Comparison of ENCODE assay signal across 12 mouse cellular contexts in genomic region chr10:20409181-20409580, GRCm38 (mm10).
DNase-seq lines count a peak whose midpoint lies in the region; ATAC-seq and TF ChIP-seq lines count a peak whose summit lies in the region.
"Had no signal": no experiment of that assay in that cellular context is flagged by ENCODE, and none has a peak within 500 bp of the region (broad histone marks: within the 10 kb centered on the region; RNA-seq: fewer than 3 reads in every experiment).

No protein-coding gene starts in this region.

- ATAC-seq in limb, embryonic 14.5 days (ENCODE audit: low FRiP score, low read depth): no peak
- peak; percentile 21; the same call in 1 of the 2 replicates for ATAC-seq in stomach, postnatal 0 days (ENCODE audit: low FRiP score, low TSS enrichment)
- ATAC-seq: forebrain, postnatal 0 days had no signal

- H3K9me3 ChIP-seq in heart, embryonic 10.5 days: 0 out of 2 replicates have a peak, but pooled peaks cover 5% of the 10 kb centered on the region
- no peaks in the 10 kb centered on the region for H3K9me3 ChIP-seq in limb, embryonic 14.5 days (ENCODE audit: control insufficient read depth, low read length)
- no peaks in the 10 kb centered on the region for H3K9me3 ChIP-seq in stomach, postnatal 0 days (ENCODE audit: control insufficient read depth, low read length)
- H3K9me3 ChIP-seq: hindbrain, embryonic 15.5 days; neural tube, embryonic 12.5 days had no signal

- peak; percentile 38 for DNase-seq in liver, adult 2 months (ENCODE audit: extremely low read depth, low read depth, low spot score)
- no peak for DNase-seq in liver
- peak; percentile 89 for DNase-seq in heart, embryonic 10.5 days (ENCODE audit: low spot score)
- DNase-seq in limb, embryonic 14.5 days (ENCODE audit: low spot score): no peak
- DNase-seq in stomach, postnatal 0 days (ENCODE audit: low spot score): no peak
- DNase-seq in left cerebral cortex, postnatal 4 days: no peak
- no peak for DNase-seq in testis, postnatal 10 days (ENCODE audit: low spot score)
- DNase-seq in gastrocnemius, adult 18-20 months (ENCODE audit: low spot score): no peak
- DNase-seq: forebrain, postnatal 0 days had no signal

- H3K4me1 ChIP-seq in liver, adult 2 months (ENCODE audit: control insufficient read depth, insufficient read depth, low read length): no peaks in the 10 kb centered on the region
- peaks cover 22% of the 10 kb centered on the region for H3K4me1 ChIP-seq in heart, embryonic 10.5 days
- H3K4me1 ChIP-seq in limb, embryonic 14.5 days (ENCODE audit: control insufficient read depth, insufficient read depth, low read length): no peaks in the 10 kb centered on the region; the same call in 1 of the 2 replicates
- no peaks in the 10 kb centered on the region for H3K4me1 ChIP-seq in stomach, postnatal 0 days (replicated peaks; ENCODE audit: control insufficient read depth, insufficient read depth)
- H3K4me1 ChIP-seq: hindbrain, embryonic 15.5 days; megakaryocyte, embryonic 14.5 days; neural tube, embryonic 12.5 days had no signal

- H3K36me3 ChIP-seq in liver, adult 2 months (ENCODE audit: control insufficient read depth, insufficient read depth, low read length): peaks cover 5% of the 10 kb centered on the region; the same call in 1 of the 2 replicates
- H3K36me3 ChIP-seq in heart, embryonic 10.5 days: peaks cover 11% of the 10 kb centered on the region; the same call in 1 of the 2 replicates
- peaks cover 5% of the 10 kb centered on the region for H3K36me3 ChIP-seq in limb, embryonic 14.5 days (ENCODE audit: control insufficient read depth, insufficient read depth, low read length)
- H3K36me3 ChIP-seq in stomach, postnatal 0 days (ENCODE audit: control insufficient read depth, insufficient read depth, low read length): no peaks in the 10 kb centered on the region
- H3K36me3 ChIP-seq: neural tube, embryonic 12.5 days had no signal

- no peak overlapping the region for H3K27ac ChIP-seq in liver, adult 2 months (replicated peaks; ENCODE audit: insufficient read depth, low read depth, low read length)
- peak overlapping the region; percentile 59; the same call in 1 of the 2 replicates for H3K27ac ChIP-seq in heart, embryonic 10.5 days
- 0 out of 2 replicates have a peak overlapping the region, but pooled peaks have one; percentile 9 for H3K27ac ChIP-seq in limb, embryonic 14.5 days (replicated peaks; ENCODE audit: low read depth, low read length)
- H3K27ac ChIP-seq in stomach, postnatal 0 days (replicated peaks): no peak overlapping the region
- H3K27ac ChIP-seq: hindbrain, embryonic 15.5 days; neural tube, embryonic 12.5 days had no signal

- TF ChIP-seq CTCF in liver, adult 2 months (IDR thresholded peaks at IDR 0.05; ENCODE audit: low read depth, low read length): no peak
- no peak for TF ChIP-seq CTCF in stomach, postnatal 0 days (IDR thresholded peaks at IDR 0.05; ENCODE audit: low read depth)

- no peak overlapping the region for H3K9ac ChIP-seq in liver, adult 2 months (ENCODE audit: low read depth, low read length)
- H3K9ac ChIP-seq in limb, embryonic 14.5 days (ENCODE audit: low read depth, low read length, severe bottlenecking): no peak overlapping the region
- no peak overlapping the region for H3K9ac ChIP-seq in stomach, postnatal 0 days (ENCODE audit: low read length)
- H3K9ac ChIP-seq: forebrain, postnatal 0 days; hindbrain, embryonic 15.5 days; neural tube, embryonic 12.5 days had no signal

- H3K27me3 ChIP-seq in liver, adult 2 months (ENCODE audit: control insufficient read depth, insufficient read depth, low read length): no peaks in the 10 kb centered on the region
- H3K27me3 ChIP-seq in heart, embryonic 10.5 days (ENCODE audit: insufficient read depth, poor library complexity, severe bottlenecking): no peaks in the 10 kb centered on the region
- H3K27me3 ChIP-seq in limb, embryonic 14.5 days (ENCODE audit: control insufficient read depth, insufficient read depth, low read length): no peaks in the 10 kb centered on the region
- no peaks in the 10 kb centered on the region for H3K27me3 ChIP-seq in stomach, postnatal 0 days (ENCODE audit: control insufficient read depth, insufficient read depth, low read length)
- H3K27me3 ChIP-seq: hindbrain, embryonic 15.5 days; megakaryocyte, embryonic 14.5 days; neural tube, embryonic 12.5 days had no signal

- intact Hi-C loops in left cerebral cortex, postnatal 4 days (cut with DNase I): no loop called here

- 85% methylated on average over 10 of the region's 10 CpGs for WGBS in liver, adult 2 months
- WGBS in heart, embryonic 10.5 days: 37% methylated on average over 10 of the region's 10 CpGs
- WGBS in limb, embryonic 14.5 days: 59% methylated on average over 10 of the region's 10 CpGs
- 59% methylated on average over 10 of the region's 10 CpGs for WGBS in stomach, postnatal 0 days

- TF ChIP-seq EP300 in stomach, postnatal 0 days (optimal IDR thresholded peaks at IDR 0.05): no peak

- TF ChIP-seq POLR2A in liver, adult 2 months (IDR thresholded peaks at IDR 0.05; ENCODE audit: extremely low read depth, insufficient read depth, low read length): no peak
- no peak for TF ChIP-seq POLR2A in limb, embryonic 14.5 days (IDR thresholded peaks at IDR 0.05; ENCODE audit: borderline replicate concordance, extremely low read depth, insufficient read depth, insufficient read length)

- no peaks in the 10 kb centered on the region for H3K79me2 ChIP-seq in liver, adult 2 months (ENCODE audit: control insufficient read depth, insufficient read depth, low read length)

- no peak overlapping the region for H3K4me3 ChIP-seq in liver, adult 2 months (ENCODE audit: insufficient read depth, low read depth, low read length)
- H3K4me3 ChIP-seq in heart, embryonic 10.5 days: no peak overlapping the region
- no peak overlapping the region for H3K4me3 ChIP-seq in limb, embryonic 14.5 days (replicated peaks; ENCODE audit: low read length)
- H3K4me3 ChIP-seq in stomach, postnatal 0 days (ENCODE audit: low read depth, low read length): no peak overlapping the region
- H3K4me3 ChIP-seq: hindbrain, embryonic 15.5 days; megakaryocyte, embryonic 14.5 days; neural tube, embryonic 12.5 days had no signal

- no peak overlapping the region for H3K4me2 ChIP-seq in limb, embryonic 14.5 days (replicated peaks; ENCODE audit: low read depth, low read length, severe bottlenecking)
- no peak overlapping the region for H3K4me2 ChIP-seq in stomach, postnatal 0 days (replicated peaks; ENCODE audit: low read depth)
- H3K4me2 ChIP-seq: hindbrain, embryonic 15.5 days; neural tube, embryonic 12.5 days had no signal

Comparison
In these comparisons a context has a peak if more than half of its experiments do, and no peak if none do; other contexts are left out.
1. DNase-seq: peak in liver, adult 2 months (single experiment) and heart, embryonic 10.5 days (single experiment); none in liver (single experiment), limb, embryonic 14.5 days (single experiment), stomach, postnatal 0 days (single experiment), left cerebral cortex, postnatal 4 days (single experiment), testis, postnatal 10 days (single experiment) and gastrocnemius, adult 18-20 months (single experiment).
2. H3K27ac ChIP-seq: peak in heart, embryonic 10.5 days (single experiment) and limb, embryonic 14.5 days (single experiment); none in liver, adult 2 months (single experiment) and stomach, postnatal 0 days (single experiment).